Mouse (Mus musculus): ENCODE measurements at regions not wholly inside any gene's neighbourhood (a gene's known extent, or its start where the extent isn't known, plus 50 kb on each side); places are given as distances from the start of the nearest gene placed in this dataset.

DNA sequence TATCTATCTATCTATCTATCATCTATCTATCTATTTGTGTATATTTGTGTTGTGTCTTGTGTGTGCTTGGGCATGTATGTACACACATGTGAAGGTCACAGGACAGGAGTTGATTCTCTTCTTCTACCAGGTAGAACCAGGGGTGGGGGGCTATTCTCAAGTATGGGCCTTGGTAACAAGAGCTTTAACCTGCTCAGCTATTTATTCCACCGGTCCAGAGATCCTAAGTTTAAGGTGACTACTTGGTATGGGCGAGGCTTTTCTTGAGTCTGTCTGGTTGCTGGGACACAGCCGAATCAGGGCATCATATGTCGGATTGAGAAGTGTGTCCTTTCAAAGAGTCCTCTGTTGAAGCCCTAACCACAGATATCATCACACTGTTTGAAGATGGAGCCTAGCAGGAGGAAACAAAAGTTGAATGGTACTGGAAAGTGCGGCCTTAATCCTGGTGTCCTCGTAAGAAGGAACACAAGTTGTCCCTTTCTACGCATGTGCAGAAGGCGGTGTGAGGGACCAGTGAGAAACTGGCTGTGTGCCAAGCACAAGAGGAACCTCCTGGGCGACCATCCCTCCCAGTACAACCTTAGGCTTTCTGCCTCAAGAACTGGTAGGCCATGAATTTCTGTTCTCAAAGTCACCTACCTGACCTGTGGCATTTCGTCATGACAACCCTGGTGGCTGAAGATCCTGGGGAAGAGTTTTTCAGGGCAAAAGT lies 80.0 kb upstream of the Cpsf6 start:
- no peak for TF ChIP-seq GATA1 (IDR thresholded peaks at IDR 0.05; ENCODE audit: low read length)

DNA sequence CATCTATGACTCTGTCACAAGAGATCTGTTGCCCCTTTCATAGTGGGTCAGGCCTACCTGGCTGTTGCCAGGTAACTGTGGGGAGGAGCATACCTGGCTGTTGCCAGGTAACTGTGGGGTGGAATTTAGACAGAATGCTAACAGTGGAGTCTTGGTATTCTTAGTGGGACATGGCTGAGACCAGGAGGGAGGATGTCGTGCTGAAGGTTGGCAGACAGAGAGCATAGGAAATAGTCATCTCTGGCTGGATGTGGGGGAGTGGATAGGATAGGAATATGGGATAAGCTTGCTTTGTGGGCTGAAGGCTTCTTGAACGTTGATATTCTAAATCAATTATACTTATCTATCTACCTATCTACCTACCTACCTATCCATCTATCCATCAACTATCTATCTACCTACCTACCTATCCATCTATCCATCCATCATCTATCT lies 79.2 kb upstream of the Cpsf6 start:
- no peak for TF ChIP-seq GATA1 (IDR thresholded peaks at IDR 0.05; ENCODE audit: low read length)

GRCm38 (mm10) chr10:117458271-117459040 lies 78.6 kb upstream of the Cpsf6 start:
- TF ChIP-seq GATA1 (IDR thresholded peaks at IDR 0.05; ENCODE audit: low read length) = no peak

DNA sequence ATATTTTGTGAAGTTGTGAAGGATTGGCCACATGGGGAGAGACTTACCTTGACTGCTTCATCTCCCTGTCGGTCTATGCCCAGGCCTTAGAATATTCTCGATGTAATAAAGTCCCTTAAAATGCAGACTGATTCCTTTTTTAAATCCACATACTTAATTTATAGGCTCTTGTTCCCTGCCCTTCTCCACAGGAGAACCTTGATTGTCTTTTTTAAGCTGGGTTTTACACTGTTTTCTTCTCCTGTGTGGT lies 77.8 kb upstream of the Cpsf6 start:
- TF ChIP-seq GATA1 (IDR thresholded peaks at IDR 0.05; ENCODE audit: low read length) = no peak

- TF ChIP-seq GATA1 (IDR thresholded peaks at IDR 0.05; ENCODE audit: low read length) = no peak
Measured at GRCm38 (mm10) chr10:117456904-117457700, 77.3 kb upstream of the Cpsf6 start.

DNA sequence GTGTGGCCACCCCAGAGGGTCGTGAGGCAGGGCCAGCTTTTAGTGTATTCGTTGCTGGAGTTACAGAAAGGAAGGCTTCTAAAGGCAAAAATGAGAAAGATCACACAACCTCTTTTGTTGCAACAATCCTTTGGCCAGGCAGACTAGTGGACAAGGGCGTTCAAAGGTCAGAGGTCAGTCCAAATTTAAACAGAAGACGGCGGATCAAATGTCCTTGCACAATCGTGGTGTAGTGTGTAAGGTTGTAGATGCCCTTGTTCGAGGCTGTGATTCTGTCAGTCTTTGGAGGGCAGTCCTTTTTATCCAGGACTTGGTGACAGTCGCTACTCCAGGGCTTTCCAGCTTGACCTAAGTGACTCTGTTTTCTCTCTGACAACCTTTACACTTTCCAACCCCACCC lies 76.6 kb upstream of the Cpsf6 start:
- no peak for TF ChIP-seq GATA1 (IDR thresholded peaks at IDR 0.05; ENCODE audit: low read length)

DNA sequence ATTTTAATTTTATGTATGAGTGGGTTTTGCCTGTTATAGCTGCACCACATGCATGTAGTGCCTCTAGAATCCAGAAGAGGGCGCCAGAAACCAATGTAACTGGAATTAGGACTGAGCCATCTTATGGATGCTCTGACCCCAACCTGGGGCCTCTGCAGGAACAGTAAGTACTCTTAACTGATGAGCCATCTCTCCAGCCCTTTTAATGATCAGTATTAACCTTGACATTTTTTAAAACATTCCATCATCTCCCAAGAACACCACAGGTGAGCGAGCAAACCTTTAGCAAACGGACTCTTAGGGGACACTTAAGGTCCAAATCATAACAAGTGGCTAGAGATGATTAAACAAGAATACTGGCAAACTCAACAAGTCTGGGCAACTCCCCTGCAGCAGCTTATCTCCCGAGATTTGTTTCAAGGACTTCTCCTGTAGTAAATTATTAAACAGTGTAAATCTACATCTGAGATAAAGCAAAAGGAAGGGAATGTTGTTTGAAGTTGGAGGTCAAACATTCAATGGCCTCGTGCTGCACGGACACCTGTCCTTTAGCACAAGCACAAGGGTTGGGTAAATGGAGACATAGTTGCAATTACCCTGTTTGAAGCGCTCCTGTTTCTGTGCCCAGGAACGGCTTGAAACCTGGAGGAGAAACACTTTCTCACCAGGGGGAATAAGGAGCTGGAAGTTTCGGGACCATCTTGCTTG lies 75.9 kb upstream of the Cpsf6 start:
- TF ChIP-seq GATA1 (IDR thresholded peaks at IDR 0.05; ENCODE audit: low read length) = no peak

DNA sequence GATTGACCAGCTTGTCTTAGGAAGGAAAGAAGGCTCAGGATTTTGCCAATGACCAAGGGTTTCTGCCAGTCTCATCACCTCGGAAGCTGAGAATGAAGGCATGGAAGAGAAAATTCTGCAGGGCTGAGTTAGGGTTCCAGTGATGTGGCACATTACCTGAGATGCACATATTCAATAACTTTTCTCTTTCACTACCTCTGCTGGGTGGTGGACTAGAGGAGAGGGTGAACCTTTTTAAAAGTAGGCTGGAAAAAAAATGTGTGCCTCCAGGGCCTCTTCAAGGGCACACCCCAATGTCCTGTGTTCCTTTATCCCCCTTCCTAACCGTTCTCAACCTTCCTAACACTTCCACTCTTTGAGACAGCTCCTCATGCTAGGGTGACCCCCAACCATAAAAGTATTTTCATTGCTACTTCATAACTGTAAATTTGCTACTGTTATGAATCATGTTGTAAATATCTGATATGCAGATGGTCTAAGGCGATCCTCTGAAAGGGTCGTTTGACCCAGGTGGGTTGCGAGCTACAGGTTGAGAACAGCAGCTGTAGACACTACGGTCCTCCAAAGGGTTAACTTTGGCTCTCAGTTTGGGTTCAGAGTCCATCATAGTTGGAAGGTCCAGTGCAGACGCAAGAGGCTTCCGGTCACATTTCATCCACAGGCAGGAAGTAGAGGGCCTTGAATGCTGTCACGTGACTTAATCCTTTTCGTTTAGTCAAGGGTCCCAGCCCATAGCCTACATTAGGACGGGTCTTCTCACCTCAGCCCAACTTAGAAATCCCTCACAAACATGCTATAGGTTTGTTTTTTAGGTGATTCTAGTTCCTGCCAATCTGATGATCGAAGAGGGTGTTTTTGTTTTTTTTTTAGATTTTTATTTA lies 75.1 kb upstream of the Cpsf6 start:
- no peak for TF ChIP-seq GATA1 (IDR thresholded peaks at IDR 0.05; ENCODE audit: low read length)

DNA sequence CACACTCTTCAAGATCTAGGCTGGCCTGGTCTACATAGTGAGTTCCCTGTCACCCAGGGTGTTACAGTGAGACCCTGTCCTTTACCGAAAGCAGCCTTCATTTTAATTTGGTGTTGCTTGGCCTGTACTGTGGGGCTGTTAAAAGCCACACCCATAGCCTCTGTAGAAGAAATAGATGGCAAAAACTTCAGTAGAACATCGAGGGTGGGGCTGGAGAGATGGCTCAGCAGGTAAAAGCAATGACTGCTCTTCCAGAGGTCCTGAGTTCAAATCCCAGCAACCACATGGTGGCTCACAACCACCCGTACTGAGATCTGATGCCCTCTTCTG lies 74.3 kb upstream of the Cpsf6 start:
- TF ChIP-seq GATA1 (IDR thresholded peaks at IDR 0.05; ENCODE audit: low read length) = no peak

GRCm38 (mm10) chr10:117453406-117454170 lies 73.8 kb upstream of the Cpsf6 start:
- no peak for TF ChIP-seq GATA1 (IDR thresholded peaks at IDR 0.05; ENCODE audit: low read length)

- TF ChIP-seq GATA1 (IDR thresholded peaks at IDR 0.05; ENCODE audit: low read length) = no peak
Measured at GRCm38 (mm10) chr10:117452190-117452950, 72.6 kb upstream of the Cpsf6 start.

- no peak for TF ChIP-seq GATA1 (IDR thresholded peaks at IDR 0.05; ENCODE audit: low read length)
Measured at GRCm38 (mm10) chr10:117451396-117452185, 71.8 kb upstream of the Cpsf6 start.

GRCm38 (mm10) chr10:117450631-117451030 lies 70.8 kb upstream of the Cpsf6 start:
- no peak for TF ChIP-seq GATA1 (IDR thresholded peaks at IDR 0.05; ENCODE audit: low read length)

Measured in G1E-ER4 (cell line).